Mouse (Mus musculus): ENCODE data around the gene Ccn2. TPM values are rescaled to one million over a fixed set of nuclear protein-coding genes. Genes with fewer than 3 reads are reported as not detected.
A peak's percentile ranks its signal among the peaks of the same experiment; 100 is the strongest.

Ccn2 gene
- polyA plus RNA-seq, 1 experiment from 2014 or later: 1.4 TPM

- no peak overlapping the region for H3K9ac ChIP-seq
- H3K9me3 ChIP-seq (replicated peaks): no peaks in the 10 kb centered on the region
- no peak overlapping the region for H3K4me3 ChIP-seq
- H3K27ac ChIP-seq: no peak overlapping the region
- H3K4me2 ChIP-seq: no peak overlapping the region
- 61% methylated on average over 9 of the region's 9 CpGs for WGBS (ENCODE audit: insufficient replicate concordance)
- no peaks in the 10 kb centered on the region for H3K27me3 ChIP-seq (replicated peaks)
- peaks cover 39% of the 10 kb centered on the region for H3K4me1 ChIP-seq
- no peaks in the 10 kb centered on the region for H3K36me3 ChIP-seq
- no peak for ATAC-seq
Measured at GRCm38 (mm10) chr10:24634288-24634687, 39.0 kb downstream of the Ccn2 start.

- peaks cover 41% of the 10 kb centered on the region for H3K4me1 ChIP-seq
- ATAC-seq: peak; percentile 50; the same call in 1 of the 2 replicates
Measured at GRCm38 (mm10) chr10:24635331-24635815, 40.1 kb downstream of the Ccn2 start.

GRCm38 (mm10) chr10:24635884-24636283 lies 40.6 kb downstream of the Ccn2 start:
- H3K4me3 ChIP-seq: no peak overlapping the region
- no peaks in the 10 kb centered on the region for H3K36me3 ChIP-seq
- peaks cover 41% of the 10 kb centered on the region for H3K4me1 ChIP-seq
- H3K4me2 ChIP-seq: peak overlapping the region; percentile 44
- 34% methylated on average over 10 of the region's 10 CpGs for WGBS (ENCODE audit: insufficient replicate concordance)
- H3K27ac ChIP-seq: peak overlapping the region; percentile 48; the same call in 1 of the 2 replicates
- ATAC-seq: no peak
- no peaks in the 10 kb centered on the region for H3K27me3 ChIP-seq (replicated peaks)
- H3K9me3 ChIP-seq (replicated peaks): no peaks in the 10 kb centered on the region
- H3K9ac ChIP-seq: no peak overlapping the region

More at GRCm38 (mm10) chr10:24635331-24635815, 40.1 kb downstream of the Ccn2 start:
- Histone ChIP-seq H3K27ac (peak overlapping the region; percentile 48; the same call in 1 of the 2 replicates), H3K9me3 (replicated peaks) (no peaks in the 10 kb centered on the region), H3K4me2 (peak overlapping the region; percentile 44), H3K4me3 (no peak overlapping the region), H3K36me3 (no peaks in the 10 kb centered on the region), H3K27me3 (replicated peaks) (no peaks in the 10 kb centered on the region), H3K9ac (no peak overlapping the region)
- 9% methylated on average over 11 of the region's 11 CpGs for WGBS (ENCODE audit: insufficient replicate concordance)

GRCm38 (mm10) chr10:24636986-24637385 lies 41.7 kb downstream of the Ccn2 start:
- no peak for ATAC-seq
- WGBS (ENCODE audit: insufficient replicate concordance): 74% methylated on average over 2 of the region's 2 CpGs

GRCm38 (mm10) chr10:24638306-24639070 lies 43.2 kb downstream of the Ccn2 start:
- Histone ChIP-seq H3K4me3 (no peak overlapping the region), H3K27me3 (replicated peaks) (no peaks in the 10 kb centered on the region), H3K36me3 (no peaks in the 10 kb centered on the region), H3K4me2 (no peak overlapping the region), H3K27ac (no peak overlapping the region), H3K9ac (no peak overlapping the region), H3K9me3 (replicated peaks) (no peaks in the 10 kb centered on the region), H3K4me1 (peaks cover 41% of the 10 kb centered on the region)
- WGBS (ENCODE audit: insufficient replicate concordance): 51% methylated on average over 10 of the region's 10 CpGs
- no peak for ATAC-seq

More at GRCm38 (mm10) chr10:24636986-24637385, 41.7 kb downstream of the Ccn2 start:
- 0 out of 2 replicates have a peak overlapping the region, but pooled peaks have one; percentile 33 for H3K27ac ChIP-seq
- H3K4me2 ChIP-seq: no peak overlapping the region
- no peak overlapping the region for H3K9ac ChIP-seq
- no peak overlapping the region for H3K4me3 ChIP-seq
- H3K9me3 ChIP-seq (replicated peaks): no peaks in the 10 kb centered on the region
- H3K4me1 ChIP-seq: peaks cover 41% of the 10 kb centered on the region
- H3K36me3 ChIP-seq: no peaks in the 10 kb centered on the region
- no peaks in the 10 kb centered on the region for H3K27me3 ChIP-seq (replicated peaks)

- H3K27ac ChIP-seq: no peak overlapping the region
- ATAC-seq: no peak
- no peak overlapping the region for H3K4me2 ChIP-seq
- H3K9me3 ChIP-seq (replicated peaks): no peaks in the 10 kb centered on the region
- 54% methylated on average over 7 of the region's 7 CpGs for WGBS (ENCODE audit: insufficient replicate concordance)
- no peak overlapping the region for H3K9ac ChIP-seq
- H3K4me3 ChIP-seq: no peak overlapping the region
- H3K4me1 ChIP-seq: peaks cover 35% of the 10 kb centered on the region
- H3K27me3 ChIP-seq (replicated peaks): no peaks in the 10 kb centered on the region
- no peaks in the 10 kb centered on the region for H3K36me3 ChIP-seq
Measured at GRCm38 (mm10) chr10:24639596-24639995, 44.4 kb downstream of the Ccn2 start.

- Histone ChIP-seq H3K27me3 (replicated peaks) (no peaks in the 10 kb centered on the region), H3K36me3 (no peaks in the 10 kb centered on the region), H3K4me2 (no peak overlapping the region), H3K4me1 (peaks cover 28% of the 10 kb centered on the region), H3K4me3 (no peak overlapping the region), H3K27ac (no peak overlapping the region), H3K9ac (no peak overlapping the region), H3K9me3 (replicated peaks) (no peaks in the 10 kb centered on the region)
- WGBS (ENCODE audit: insufficient replicate concordance): 66% methylated on average over 6 of the region's 6 CpGs
- ATAC-seq: no peak
Measured at GRCm38 (mm10) chr10:24640186-24640875, 45.1 kb downstream of the Ccn2 start.

GRCm38 (mm10) chr10:24641416-24642140 lies 46.3 kb downstream of the Ccn2 start:
- Histone ChIP-seq H3K4me2 (no peak overlapping the region), H3K9me3 (replicated peaks) (no peaks in the 10 kb centered on the region), H3K36me3 (no peaks in the 10 kb centered on the region), H3K4me1 (peaks cover 18% of the 10 kb centered on the region; the same call in 1 of the 2 replicates), H3K27me3 (replicated peaks) (no peaks in the 10 kb centered on the region), H3K9ac (no peak overlapping the region), H3K27ac (no peak overlapping the region), H3K4me3 (no peak overlapping the region)
- WGBS (ENCODE audit: insufficient replicate concordance): 49% methylated on average over 14 of the region's 14 CpGs
- ATAC-seq: no peak

- Histone ChIP-seq H3K27me3 (replicated peaks) (no peaks in the 10 kb centered on the region), H3K4me3 (no peak overlapping the region), H3K9ac (no peak overlapping the region), H3K36me3 (no peaks in the 10 kb centered on the region), H3K4me2 (no peak overlapping the region), H3K4me1 (peaks cover 13% of the 10 kb centered on the region; the same call in 1 of the 2 replicates), H3K9me3 (replicated peaks) (no peaks in the 10 kb centered on the region), H3K27ac (no peak overlapping the region)
- 64% methylated on average over 11 of the region's 11 CpGs for WGBS (ENCODE audit: insufficient replicate concordance)
- ATAC-seq: no peak
Measured at GRCm38 (mm10) chr10:24642796-24643580, 47.7 kb downstream of the Ccn2 start.

GRCm38 (mm10) chr10:24645169-24645568 lies 49.9 kb downstream of the Ccn2 start:
- no peaks in the 10 kb centered on the region for H3K36me3 ChIP-seq
- no peak overlapping the region for H3K4me3 ChIP-seq
- H3K9me3 ChIP-seq (replicated peaks): no peaks in the 10 kb centered on the region
- H3K27ac ChIP-seq: no peak overlapping the region
- WGBS (ENCODE audit: insufficient replicate concordance): 72% methylated on average over 8 of the region's 8 CpGs
- ATAC-seq: no peak
- H3K9ac ChIP-seq: no peak overlapping the region
- no peak overlapping the region for H3K4me2 ChIP-seq
- no peaks in the 10 kb centered on the region; the same call in 1 of the 2 replicates for H3K4me1 ChIP-seq
- H3K27me3 ChIP-seq (replicated peaks): no peaks in the 10 kb centered on the region
